Mouse (Mus musculus): ENCODE data around the gene Dusp21.

Dusp21 gene

GRCm38 (mm10) chrX:18145557-18145956 is at the start of gene Dusp21:
Gene Dusp21, plus strand, starts transcription at chrX:18145857.
- DNase-seq, result no peak

GRCm38 (mm10) chrX:18160734-18161442 is 15.2 kb downstream of the Dusp21 start:
- DNase-seq, result peak in 1 of 2 experiments; percentile 22

- peak; percentile 50 to 81 for DNase-seq
These were observed 16.1 kb downstream of the Dusp21 start for GRCm38 (mm10) chrX:18161796-18162191.

GRCm38 (mm10) chrX:18162192-18162857 is 16.7 kb downstream of the Dusp21 start, which contains the start of gene Kdm6a:
Gene Kdm6a, plus strand, starts transcription at chrX:18162575.
- peak; percentile 99 to 100 for DNase-seq

- DNase-seq, result peak; percentile 55 to 85
These were observed 17.4 kb downstream of the Dusp21 start for GRCm38 (mm10) chrX:18162861-18163731.

GRCm38 (mm10) chrX:18163917-18164624 is 18.4 kb downstream of the Dusp21 start:
- peak; percentile 23 to 49 for DNase-seq

GRCm38 (mm10) chrX:18165121-18165520 is 19.5 kb downstream of the Dusp21 start:
- DNase-seq, result no peak

- DNase-seq, result no peak
These were observed 21.3 kb downstream of the Dusp21 start for GRCm38 (mm10) chrX:18166961-18167360.

GRCm38 (mm10) chrX:18168940-18169339 is 23.3 kb downstream of the Dusp21 start:
- no peak for DNase-seq

GRCm38 (mm10) chrX:18174831-18175230 is 29.2 kb downstream of the Dusp21 start:
- no peak for DNase-seq

GRCm38 (mm10) chrX:18177803-18178202 is 32.1 kb downstream of the Dusp21 start:
- no peak for DNase-seq

- no peak for DNase-seq
These were observed 33.8 kb downstream of the Dusp21 start for GRCm38 (mm10) chrX:18179492-18179891.

GRCm38 (mm10) chrX:18187203-18187602 is 41.5 kb downstream of the Dusp21 start:
- DNase-seq, result no peak

GRCm38 (mm10) chrX:18188293-18188692 is 42.6 kb downstream of the Dusp21 start:
- DNase-seq, result no peak

Measured in cerebellum, adult 18-20 months (tissue).